Mouse (Mus musculus): Measurements from ENCODE around the gene Cd6. TPM values are rescaled to one million over a fixed set of nuclear protein-coding genes. Genes with fewer than 3 reads are reported as not detected.

Cd6 gene
- polyA plus RNA-seq, 1 experiment from 2014 or later = not detected

Other genes with a start within 250 kb of the Cd6 start
- 297 and 311 TPM in 2 replicates for gene Ddb1, start 224.7 kb downstream of the Cd6 start, polyA plus RNA-seq (2015; fragmentation: Nextera tagmentation; extraction: Ambion mirVana)
- 23.5 and 25.9 TPM in 2 replicates for gene Tkfc, start 224.4 kb downstream of the Cd6 start, polyA plus RNA-seq (2015; fragmentation: Nextera tagmentation; extraction: Ambion mirVana)
- 0.39 and 0.61 TPM in 2 replicates for gene Vwce, start 195.8 kb downstream of the Cd6 start, polyA plus RNA-seq (2015; fragmentation: Nextera tagmentation; extraction: Ambion mirVana)
- gene Pga5, start 152.0 kb downstream of the Cd6 start, polyA plus RNA-seq (2015; fragmentation: Nextera tagmentation; extraction: Ambion mirVana) = not detected in 2 replicates
- 33.1 and 35.5 TPM in 2 replicates for gene Vps37c, start 141.3 kb downstream of the Cd6 start, polyA plus RNA-seq (2015; fragmentation: Nextera tagmentation; extraction: Ambion mirVana)
- 0.24 TPM in 2 replicates for gene Cd5, start 91.1 kb downstream of the Cd6 start, polyA plus RNA-seq (2015; fragmentation: Nextera tagmentation; extraction: Ambion mirVana)
- 0.28 and 0.59 TPM in 2 replicates for gene Slc15a3, start 9.7 kb upstream of the Cd6 start, polyA plus RNA-seq (2015; fragmentation: Nextera tagmentation; extraction: Ambion mirVana)
- 196 and 215 TPM in 2 replicates for gene Tmem132a, start 39.9 kb upstream of the Cd6 start, polyA plus RNA-seq (2015; fragmentation: Nextera tagmentation; extraction: Ambion mirVana)
- 34.4 and 35.0 TPM in 2 replicates for gene Tmem109, start 51.9 kb upstream of the Cd6 start, polyA plus RNA-seq (2015; fragmentation: Nextera tagmentation; extraction: Ambion mirVana)
- 45.4 and 49.5 TPM in 2 replicates for gene Prpf19, start 65.2 kb upstream of the Cd6 start, polyA plus RNA-seq (2015; fragmentation: Nextera tagmentation; extraction: Ambion mirVana)
- not detected in 2 replicates for gene Zp1, start 90.6 kb upstream of the Cd6 start, polyA plus RNA-seq (2015; fragmentation: Nextera tagmentation; extraction: Ambion mirVana)
- gene Ptgdr2, start 107.1 kb upstream of the Cd6 start, polyA plus RNA-seq (2015; fragmentation: Nextera tagmentation; extraction: Ambion mirVana) = 0.22 and 0.24 TPM in 2 replicates
- gene Ccdc86, start 119.2 kb upstream of the Cd6 start, polyA plus RNA-seq (2015; fragmentation: Nextera tagmentation; extraction: Ambion mirVana) = 15.5 and 16.2 TPM in 2 replicates
- not detected in 2 replicates for gene Ms4a10, start 144.6 kb upstream of the Cd6 start, polyA plus RNA-seq (2015; fragmentation: Nextera tagmentation; extraction: Ambion mirVana)
- not detected in 2 replicates for gene Ms4a15, start 163.2 kb upstream of the Cd6 start, polyA plus RNA-seq (2015; fragmentation: Nextera tagmentation; extraction: Ambion mirVana)
- not detected in 2 replicates for gene Ms4a18, start 188.0 kb upstream of the Cd6 start, polyA plus RNA-seq (2015; fragmentation: Nextera tagmentation; extraction: Ambion mirVana)